Mouse (Mus musculus): ENCODE measurements around the gene Rpp40.

Rpp40 gene

GRCm38 (mm10) chr13:35905879-35906481 lies at the start of gene Rpp40:
Gene Rpp40 (minus strand): TSS chr13:35906359.
- DNase-seq (ENCODE audit: low read depth, low spot score): peak; percentile 94

DNA sequence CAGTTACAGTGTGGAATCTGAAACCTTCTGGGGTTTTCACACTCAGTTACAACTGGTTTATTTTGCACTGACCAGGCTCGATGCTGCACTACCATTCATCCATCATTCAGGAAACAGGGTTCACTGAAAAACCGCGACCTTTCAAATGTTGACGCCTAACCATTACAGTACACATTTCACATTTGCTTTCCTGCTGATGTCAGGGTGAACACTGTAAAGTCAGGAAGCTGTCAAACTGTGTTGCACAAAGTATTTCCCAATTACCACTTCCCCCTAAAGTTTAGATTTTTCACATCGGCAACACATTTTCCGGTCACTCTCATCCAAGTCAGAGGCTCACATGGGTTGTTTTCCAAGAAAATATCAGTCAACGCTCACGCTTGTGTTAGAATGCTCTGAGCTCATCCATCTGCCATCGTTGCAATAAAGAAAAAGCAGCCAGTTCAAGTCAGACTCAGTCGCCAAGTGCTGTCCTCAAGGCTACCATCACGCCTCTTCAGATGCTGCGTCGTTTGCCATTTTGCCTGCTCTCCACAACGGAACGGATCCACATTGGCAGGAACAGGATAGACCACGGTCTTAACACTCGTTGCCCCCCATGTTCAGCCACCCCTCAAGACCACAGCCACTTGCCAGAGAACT lies 43.8 kb upstream of the Rpp40 start:
- DNase-seq (ENCODE audit: low read depth, low spot score): no peak

GRCm38 (mm10) chr13:35947354-35948000 lies 41.3 kb upstream of the Rpp40 start:
- peak; percentile 82 for DNase-seq (ENCODE audit: low read depth, low spot score)

- DNase-seq (ENCODE audit: low read depth, low spot score): no peak
These were observed 40.6 kb upstream of the Rpp40 start for GRCm38 (mm10) chr13:35946659-35947353.

GRCm38 (mm10) chr13:35940934-35941333 lies 34.8 kb upstream of the Rpp40 start:
- no peak for DNase-seq (ENCODE audit: low read depth, low spot score)

DNA sequence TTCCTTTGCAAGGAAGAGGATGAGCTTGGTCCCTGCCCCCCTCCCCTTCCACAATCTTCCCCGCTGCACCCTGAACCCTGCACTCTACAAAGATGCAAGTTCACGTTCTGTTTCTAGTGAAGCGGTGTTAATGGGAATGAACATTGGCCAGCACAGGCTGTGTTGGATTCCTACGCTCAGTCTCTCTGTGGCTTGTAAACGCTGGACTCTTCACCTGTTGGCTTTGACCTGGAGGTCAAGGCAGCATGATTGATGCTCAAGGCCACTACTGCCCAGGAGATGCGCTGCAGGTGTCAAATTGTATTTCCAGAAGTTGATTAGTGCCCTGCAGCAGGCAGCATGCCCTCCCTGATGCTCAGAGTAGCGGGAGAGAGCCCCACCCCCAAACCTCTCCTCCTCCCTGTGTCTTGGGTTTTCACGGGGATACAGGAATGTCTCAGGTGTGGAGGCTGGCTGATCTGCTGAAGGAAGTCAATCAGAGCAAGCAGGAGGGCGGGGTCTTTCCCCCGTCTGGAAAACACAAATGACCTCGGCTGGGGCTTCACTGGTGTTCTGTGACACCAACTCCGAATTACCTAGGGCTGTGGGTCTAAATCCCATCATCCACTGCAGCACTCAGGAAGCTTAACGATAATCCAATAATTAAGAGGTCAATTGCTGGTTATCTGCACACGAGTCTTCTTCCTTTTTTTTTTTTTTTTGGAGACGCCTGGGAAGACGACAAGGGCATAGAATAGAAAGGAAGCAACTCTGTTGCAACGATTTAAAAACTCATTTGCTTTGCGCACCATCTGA lies 33.9 kb upstream of the Rpp40 start:
- no peak for DNase-seq (ENCODE audit: low read depth, low spot score)

- no peak for DNase-seq (ENCODE audit: low read depth, low spot score)
These were observed 31.8 kb upstream of the Rpp40 start for GRCm38 (mm10) chr13:35937991-35938390.

DNA sequence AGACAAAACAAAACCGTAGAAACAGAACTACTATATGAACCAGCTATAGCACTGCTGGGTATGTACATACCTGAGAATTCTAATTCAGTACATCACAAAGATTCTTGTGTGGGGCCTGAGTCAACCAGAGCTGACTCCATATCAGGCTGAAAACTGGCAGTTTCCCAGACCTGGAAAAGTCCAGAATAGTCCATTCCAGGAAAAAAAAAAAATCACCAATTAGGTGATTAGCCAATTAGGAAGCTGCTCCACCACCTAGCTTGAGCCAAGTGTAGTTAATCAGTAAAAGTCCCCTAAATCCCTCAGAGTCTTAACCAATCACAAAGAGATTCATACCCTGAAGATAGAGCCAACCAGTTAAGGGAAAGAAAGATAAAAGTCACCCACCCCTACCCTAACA lies 5.3 kb upstream of the Rpp40 start:
- DNase-seq (ENCODE audit: low read depth, low spot score): no peak

DNA sequence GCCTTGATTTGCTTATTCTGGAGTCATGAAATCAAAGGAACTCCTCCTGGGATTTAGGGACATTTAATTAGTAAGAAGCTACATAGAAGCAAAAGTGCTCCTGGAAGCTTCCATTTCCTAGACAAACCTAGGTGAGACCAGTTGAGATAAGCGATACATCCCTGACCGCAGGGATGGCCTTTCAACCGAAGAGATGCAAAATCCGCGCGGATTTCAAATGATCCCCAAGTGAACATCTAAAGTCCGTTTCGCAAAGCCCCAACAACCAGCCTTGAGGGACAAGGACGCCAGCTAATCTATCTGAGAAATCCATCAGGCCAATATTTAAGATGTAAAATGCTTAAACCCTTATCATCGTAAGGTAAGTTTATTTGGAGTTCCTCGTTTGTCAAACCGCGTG lies 781 bp downstream of the Rpp40 start:
- DNase-seq (ENCODE audit: low read depth, low spot score): peak; percentile 44

- no peak for DNase-seq (ENCODE audit: low read depth, low spot score)
These were observed 13.3 kb downstream of the Rpp40 start for GRCm38 (mm10) chr13:35892866-35893265.

- DNase-seq (ENCODE audit: low read depth, low spot score): peak; percentile 64
These were observed 19.9 kb downstream of the Rpp40 start for GRCm38 (mm10) chr13:35886121-35886725.

DNA sequence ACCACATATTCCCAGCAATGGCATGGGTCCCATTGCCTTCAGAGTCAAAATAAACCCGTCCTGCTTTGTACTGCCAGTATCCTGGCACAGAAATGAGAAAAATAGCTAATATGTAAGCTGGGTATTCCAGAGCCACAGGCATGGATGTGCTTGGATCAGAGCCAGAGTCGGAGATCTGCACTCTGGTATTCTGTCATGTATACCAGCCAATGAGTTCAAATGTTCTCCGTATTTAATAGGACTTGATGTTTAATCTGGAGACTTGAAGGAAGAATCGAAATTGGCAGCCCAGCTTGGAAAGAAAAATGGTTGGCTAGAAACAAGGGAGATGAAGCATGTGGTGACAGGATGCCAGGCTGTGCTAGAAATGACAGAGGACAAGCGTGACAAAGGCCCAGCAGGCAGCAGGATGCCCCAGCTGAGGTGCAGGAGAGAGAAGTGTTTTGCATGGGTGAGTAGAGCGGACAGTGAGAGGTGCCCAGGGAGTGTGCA lies 25.6 kb downstream of the Rpp40 start:
- no peak for DNase-seq (ENCODE audit: low read depth, low spot score)

DNA sequence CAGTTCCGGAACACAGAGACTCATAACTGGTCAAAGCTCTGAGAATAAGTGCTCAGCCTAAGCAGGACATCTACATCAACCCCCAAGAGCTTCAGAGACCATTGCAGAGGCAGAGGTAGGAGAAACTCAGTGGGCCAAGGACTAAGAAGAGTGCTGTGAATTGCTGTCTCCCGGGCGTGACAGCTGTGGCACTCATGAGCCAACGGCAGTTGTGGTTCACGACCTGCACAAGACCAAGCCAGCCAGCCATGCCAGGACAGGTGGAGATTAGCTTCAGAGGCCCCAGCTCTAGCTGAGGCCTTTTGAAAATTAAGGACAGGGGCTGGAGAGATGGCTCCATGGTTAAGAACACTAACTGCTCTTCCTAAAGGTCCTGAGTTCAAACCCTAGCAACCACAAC lies 26.6 kb downstream of the Rpp40 start:
- no peak for DNase-seq (ENCODE audit: low read depth, low spot score)

DNA sequence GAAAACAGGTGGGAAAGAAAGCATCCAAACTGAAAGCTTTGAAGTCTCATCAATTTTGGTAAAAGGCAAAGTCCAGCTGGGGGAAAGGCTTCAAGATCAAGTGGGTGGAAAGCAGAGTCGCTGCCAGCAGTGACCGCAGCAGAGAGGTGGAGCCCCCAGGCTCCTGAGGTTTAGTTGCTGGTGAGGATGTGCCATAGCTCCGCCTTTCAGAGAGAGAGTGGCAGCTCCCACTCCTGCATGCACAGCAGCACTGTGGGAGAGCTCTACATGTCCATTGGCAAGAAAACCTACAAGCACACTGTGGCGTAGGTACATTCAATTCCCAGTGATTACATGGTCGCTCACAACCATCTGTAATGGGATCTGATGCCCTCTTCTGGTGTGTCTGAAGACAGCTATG lies 27.1 kb downstream of the Rpp40 start:
- no peak for DNase-seq (ENCODE audit: low read depth, low spot score)

DNA sequence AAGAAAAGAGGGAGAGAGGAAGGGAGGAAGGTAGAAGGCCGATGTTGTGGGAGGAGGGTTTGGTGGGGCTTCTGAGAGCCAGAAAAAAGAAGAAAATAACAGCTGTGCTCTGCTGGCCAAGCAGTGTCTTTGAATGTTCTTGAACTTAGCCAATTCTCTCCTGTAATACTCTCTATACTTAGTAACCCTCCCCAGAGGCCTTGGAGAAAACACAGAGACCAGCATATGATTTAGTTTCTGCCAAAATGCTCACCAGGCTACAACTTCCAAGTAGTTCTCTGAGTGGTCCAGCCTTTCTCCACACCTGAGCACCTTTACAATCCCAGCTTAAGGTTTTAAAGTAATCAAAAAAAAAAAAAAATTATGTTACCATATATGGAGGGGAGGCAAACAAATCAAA lies 27.9 kb downstream of the Rpp40 start:
- DNase-seq (ENCODE audit: low read depth, low spot score): no peak

GRCm38 (mm10) chr13:35875396-35875795 lies 30.8 kb downstream of the Rpp40 start:
- no peak for DNase-seq (ENCODE audit: low read depth, low spot score)

- peak; percentile 35 for DNase-seq (ENCODE audit: low read depth, low spot score)
These were observed 35.1 kb downstream of the Rpp40 start for GRCm38 (mm10) chr13:35871107-35871506.

GRCm38 (mm10) chr13:35870659-35871058 lies 35.5 kb downstream of the Rpp40 start:
- peak; percentile 3 for DNase-seq (ENCODE audit: low read depth, low spot score)

DNA sequence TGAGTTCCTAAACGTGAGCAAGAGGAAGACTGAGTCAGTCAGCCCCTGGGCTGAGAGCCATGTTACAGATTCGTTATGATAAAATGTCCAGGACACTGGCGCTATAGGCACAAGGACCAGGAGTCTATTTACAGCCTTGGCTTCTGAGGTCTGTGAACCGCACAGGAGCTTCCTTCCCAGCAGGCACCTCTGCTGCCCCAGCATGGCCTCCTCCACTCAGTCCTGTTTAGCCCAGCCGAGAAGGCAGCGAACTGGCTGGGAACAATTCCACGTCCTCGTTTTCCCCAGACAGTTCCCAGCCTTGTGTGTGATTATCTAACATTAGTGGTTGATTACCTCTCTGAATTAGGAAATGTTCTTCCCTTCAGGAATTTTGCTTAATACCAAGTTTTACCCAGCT lies 45.2 kb downstream of the Rpp40 start:
- DNase-seq (ENCODE audit: low read depth, low spot score): no peak

GRCm38 (mm10) chr13:35857486-35857885 lies 48.7 kb downstream of the Rpp40 start:
- no peak for DNase-seq (ENCODE audit: low read depth, low spot score)
